Mouse (Mus musculus) liver, postnatal 0 days (tissue): Measurements from ENCODE around the gene Dnaic1. TPM values are rescaled to one million over a fixed set of nuclear protein-coding genes. Genes with fewer than 3 reads are reported as not detected.

ENCODE experiments used
- ATAC-seq: fragments of 200-750 bp; cut with Nextera tagmentation; 2 replicates; pipeline ENCODE4 v1.8.0; 2017; ENCODE audit warnings: mild to moderate bottlenecking, moderate library complexity
- DNase-seq: peaks from one replicate; pipeline ENCODE4 v3.0.0-alpha.2; 2016
- H3K27ac ChIP-seq: fragments of 300-500 bp; sonication (generic); 2 replicates; pipeline ENCODE4 v1.5.1; 2014; ENCODE audit warnings: antibody characterized with exemption, moderate library complexity, mild to moderate bottlenecking, low read depth
- H3K27me3 ChIP-seq: fragments of 300-500 bp; sonication (generic); 2 replicates; pipeline ENCODE4 v1.6.1; 2014; ENCODE audit warnings: low read length, control low read depth, mixed read lengths; ENCODE audit not compliant: insufficient read depth
- H3K36me3 ChIP-seq: fragments of 300-500 bp; sonication (generic); replicated peaks from 2 replicates; pipeline ENCODE4 v1.6.1; 2014; ENCODE audit warnings: mild to moderate bottlenecking, control low read depth, low read length, moderate library complexity, mixed read lengths; ENCODE audit not compliant: insufficient read depth
- H3K4me1 ChIP-seq: fragments of 300-500 bp; sonication (generic); 2 replicates; pipeline ENCODE4 v1.6.1; 2014; ENCODE audit warnings: antibody characterized with exemption, mild to moderate bottlenecking, control low read depth; ENCODE audit not compliant: insufficient read depth
- H3K4me2 ChIP-seq: fragments of 300-500 bp; sonication (generic); 2 replicates; pipeline ENCODE4 v1.6.1; 2014; ENCODE audit warnings: low read depth, mild to moderate bottlenecking, low read length, moderate library complexity, mixed read lengths
- H3K4me3 ChIP-seq: fragments of 300-500 bp; sonication (generic); 2 replicates; pipeline ENCODE4 v1.5.1; 2014; ENCODE audit warnings: low read depth, low read length
- H3K9ac ChIP-seq: fragments of 300-500 bp; sonication (generic); replicated peaks from 2 replicates; pipeline ENCODE4 v1.6.1; 2014; ENCODE audit warnings: mild to moderate bottlenecking, moderate library complexity
- H3K9me3 ChIP-seq: fragments of 300-500 bp; sonication (generic); 2 replicates; pipeline ENCODE4 v1.6.1; 2016; ENCODE audit warnings: mild to moderate bottlenecking, control low read depth, low read length, mixed read lengths
- CTCF ChIP-seq: sonication (generic); IDR thresholded peaks from 2 replicates; pipeline ENCODE4 v1.5.1; 2016; ENCODE audit warnings: antibody characterized with exemption, low read depth
- EP300 ChIP-seq: IDR thresholded peaks from 2 replicates; pipeline ENCODE4 v1.6.1; 2016; ENCODE audit warnings: antibody characterized with exemption, low read depth, mild to moderate bottlenecking
- WGBS: fragments of 180-500 bp; shearing (Covaris S2); extraction: QIAGEN DNeasy Blood & Tissue Kit; methylation state at CpG from one replicate; pipeline ENCODE4 v1.1.7; 2014; ENCODE audit not compliant: insufficient replicate concordance; 5-methylcytosine and 5-hydroxymethylcytosine counted together
- polyA plus RNA-seq: library from polyadenylated mRNA; unstranded; fragments of >200 nt; fragmentation: Nextera tagmentation; extraction: Ambion mirVana; gene quantifications from 2 replicates; pipeline ENCODE4 v1.2.1, GENCODE M21; 2015

The Dnaic1 gene
- polyA plus RNA-seq: 10.6 and 14.2 TPM in 2 replicates

- Histone ChIP-seq H3K4me3 (peak within 1 kb of the TSS; percentile 61), H3K27ac (peak within 1 kb of the TSS; percentile 9; the same call in 1 of the 2 replicates), H3K4me2 (peak within 1 kb of the TSS; percentile 98), H3K9me3 (no peaks in the 10 kb centered on the region), H3K4me1 (peaks cover 15% of the 10 kb centered on the region), H3K27me3 (peaks cover 17% of the 10 kb centered on the region), H3K9ac (peak within 1 kb of the TSS; percentile 70), H3K36me3 (no peaks in the 10 kb centered on the region)
- WGBS: under 1% methylated on average over 28 of the region's 41 CpGs
- DNase-seq: peak; percentile 95
- TF ChIP-seq EP300 (peak; percentile 16; the same call in 1 of the 2 replicates), CTCF (peak; percentile 70)
- peak; percentile 99 for ATAC-seq
These were observed at the start of gene Dnaic1, which contains the start of gene Fam219a for GRCm38 (mm10) chr4:41569411-41569885. Dnaic1 (plus strand) TSS chr4:41569775. Fam219a (minus strand) TSS chr4:41569538.

DNA sequence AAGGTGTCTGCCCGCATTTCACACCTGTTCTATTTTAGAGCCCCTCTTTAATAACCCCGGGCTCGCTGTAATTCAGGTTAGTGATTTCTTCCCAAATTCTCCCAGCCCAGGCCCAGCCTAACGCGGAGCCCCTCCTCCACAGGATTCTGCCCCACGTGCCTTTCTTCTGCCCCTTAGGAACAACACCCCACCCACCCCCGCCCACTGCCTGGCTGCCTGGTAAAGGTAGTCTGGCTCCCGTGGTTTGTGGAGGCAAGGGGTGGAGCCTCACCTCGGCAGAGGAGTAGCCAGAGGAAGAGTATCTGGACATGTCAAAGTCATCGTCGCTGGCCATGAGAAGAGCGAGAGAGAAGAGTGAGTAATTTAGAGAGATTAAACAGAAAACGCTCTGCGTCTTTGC lies 48.9 kb upstream of the Dnaic1 start:
- Histone ChIP-seq H3K36me3 (no peaks in the 10 kb centered on the region), H3K4me3 (no peak overlapping the region), H3K4me1 (no peaks in the 10 kb centered on the region), H3K27ac (no peak overlapping the region), H3K27me3 (no peaks in the 10 kb centered on the region), H3K4me2 (no peak overlapping the region), H3K9ac (no peak overlapping the region), H3K9me3 (no peaks in the 10 kb centered on the region)
- TF ChIP-seq CTCF (no peak), EP300 (no peak)
- no peak for ATAC-seq
- 48% methylated on average over 14 of the region's 14 CpGs for WGBS
- no peak for DNase-seq

- Histone ChIP-seq H3K4me3 (no peak overlapping the region), H3K4me2 (no peak overlapping the region), H3K27me3 (no peaks in the 10 kb centered on the region), H3K9ac (no peak overlapping the region), H3K36me3 (no peaks in the 10 kb centered on the region), H3K9me3 (no peaks in the 10 kb centered on the region), H3K27ac (no peak overlapping the region), H3K4me1 (no peaks in the 10 kb centered on the region)
- no peak for TF ChIP-seq EP300
- TF ChIP-seq CTCF: no peak
- ATAC-seq (no peak), DNase-seq (no peak)
- 71% methylated on average over 6 of the region's 6 CpGs for WGBS
These were observed 47.4 kb upstream of the Dnaic1 start for GRCm38 (mm10) chr4:41522136-41522535.

DNA sequence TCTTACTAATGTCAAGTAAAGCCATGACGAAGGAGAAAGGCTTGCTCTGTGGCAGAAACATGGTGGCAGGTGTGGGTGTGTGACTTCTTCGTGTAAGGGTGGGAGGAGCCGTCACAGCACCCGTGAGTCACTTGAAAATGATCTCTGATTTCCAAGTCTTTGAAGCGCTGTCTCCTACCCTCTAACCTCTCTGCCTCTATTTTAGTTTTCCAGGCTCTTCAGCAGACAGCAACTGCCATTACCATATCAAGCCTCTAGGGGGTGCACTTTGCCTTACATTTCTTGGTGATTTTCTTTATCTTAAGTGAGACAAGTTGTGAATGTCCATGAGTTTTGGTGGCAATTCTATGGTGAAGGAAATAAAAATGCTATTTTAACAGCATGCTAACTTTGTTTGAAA lies 46.8 kb upstream of the Dnaic1 start:
- TF ChIP-seq CTCF (peak; percentile 77), EP300 (no peak)
- Histone ChIP-seq H3K4me3 (no peak overlapping the region), H3K27ac (no peak overlapping the region), H3K4me2 (no peak overlapping the region), H3K9me3 (no peaks in the 10 kb centered on the region), H3K4me1 (no peaks in the 10 kb centered on the region), H3K36me3 (no peaks in the 10 kb centered on the region), H3K27me3 (no peaks in the 10 kb centered on the region), H3K9ac (no peak overlapping the region)
- WGBS: 49% methylated on average over 5 of the region's 5 CpGs
- DNase-seq (no peak), ATAC-seq (no peak)

DNA sequence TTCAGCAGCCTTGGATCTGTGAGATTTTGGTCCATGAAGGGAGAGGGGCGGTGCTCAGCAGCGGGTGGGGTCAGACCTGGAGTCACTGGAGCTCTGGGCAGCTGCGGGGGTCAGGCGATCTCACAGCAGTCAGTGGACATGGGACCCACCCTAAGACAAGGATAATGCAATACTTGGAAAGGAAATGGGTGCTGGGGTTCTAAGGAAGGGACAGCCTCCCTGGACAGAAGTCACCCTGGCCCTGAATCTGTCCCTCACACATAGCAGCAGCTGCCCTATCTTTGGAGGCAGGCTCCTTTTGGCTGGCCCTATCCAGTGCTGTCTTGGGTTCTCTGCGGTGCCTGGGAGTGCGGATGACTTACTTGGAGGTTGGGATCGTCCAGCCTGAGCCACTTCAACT lies 45.7 kb upstream of the Dnaic1 start:
- no peak overlapping the region for H3K27ac ChIP-seq
- TF ChIP-seq EP300: no peak
- no peaks in the 10 kb centered on the region for H3K27me3 ChIP-seq
- 75% methylated on average over 7 of the region's 7 CpGs for WGBS
- ATAC-seq: no peak
- no peaks in the 10 kb centered on the region for H3K36me3 ChIP-seq
- H3K4me3 ChIP-seq: no peak overlapping the region
- H3K9ac ChIP-seq: no peak overlapping the region
- DNase-seq: no peak
- H3K4me2 ChIP-seq: no peak overlapping the region
- no peaks in the 10 kb centered on the region for H3K4me1 ChIP-seq
- H3K9me3 ChIP-seq: no peaks in the 10 kb centered on the region

GRCm38 (mm10) chr4:41524829-41525228 lies 44.7 kb upstream of the Dnaic1 start:
- Histone ChIP-seq H3K9ac (no peak overlapping the region), H3K36me3 (no peaks in the 10 kb centered on the region), H3K27me3 (no peaks in the 10 kb centered on the region), H3K27ac (no peak overlapping the region), H3K9me3 (no peaks in the 10 kb centered on the region), H3K4me1 (no peaks in the 10 kb centered on the region), H3K4me3 (no peak overlapping the region), H3K4me2 (no peak overlapping the region)
- WGBS: 57% methylated on average over 9 of the region's 9 CpGs
- no peak for TF ChIP-seq CTCF
- TF ChIP-seq EP300: no peak
- peak; percentile 36 for DNase-seq
- ATAC-seq: peak; percentile 87

- ATAC-seq: no peak
- H3K4me3 ChIP-seq: no peak overlapping the region
- no peak overlapping the region for H3K27ac ChIP-seq
- H3K9me3 ChIP-seq: no peaks in the 10 kb centered on the region
- H3K4me2 ChIP-seq: no peak overlapping the region
- H3K4me1 ChIP-seq: no peaks in the 10 kb centered on the region
- WGBS: 73% methylated on average over 7 of the region's 7 CpGs
- no peaks in the 10 kb centered on the region for H3K27me3 ChIP-seq
- no peak for DNase-seq
- H3K36me3 ChIP-seq: no peaks in the 10 kb centered on the region
- no peak overlapping the region for H3K9ac ChIP-seq
- TF ChIP-seq CTCF: no peak
- no peak for TF ChIP-seq EP300
These were observed 43.0 kb upstream of the Dnaic1 start for GRCm38 (mm10) chr4:41526553-41526952.
